Mouse (Mus musculus) cerebellum, adult 2 months (tissue): ENCODE data around the gene Schip1. TPM values are rescaled to one million over a fixed set of nuclear protein-coding genes. Genes with fewer than 3 reads are reported as not detected.

Source experiments
- DNase-seq, 2 experiments: peaks; one replicate each; pipeline ENCODE4 v3.0.0; 2021
- H3K27ac ChIP-seq: fragments of 200-500 bp; 2 replicates; pipeline ENCODE4 v1.5.1; 2012; ENCODE audit warnings: low read length, control low read depth, inconsistent platforms; ENCODE audit not compliant: insufficient read depth
- H3K27me3 ChIP-seq: fragments of 200-500 bp; 2 replicates; pipeline ENCODE4 v1.6.1; 2012; ENCODE audit warnings: inconsistent platforms, mild to moderate bottlenecking, low read length, moderate library complexity; ENCODE audit not compliant: control insufficient read depth, insufficient read depth
- H3K4me1 ChIP-seq: fragments of 200-500 bp; 2 replicates; pipeline ENCODE4 v1.6.1; 2011; ENCODE audit warnings: low read length; ENCODE audit not compliant: control insufficient read depth, insufficient read depth
- H3K4me3 ChIP-seq: fragments of 200-500 bp; replicated peaks from 2 replicates; pipeline ENCODE3; 2011; ENCODE audit warnings: mild to moderate bottlenecking, low read depth, low read length, control low read depth; ENCODE audit not compliant: insufficient read depth
- CTCF ChIP-seq: fragments of 200-500 bp; IDR thresholded peaks from 2 replicates; pipeline ENCODE4 v1.5.1; 2011; ENCODE audit warnings: low read depth, mild to moderate bottlenecking, control low read depth, low read length, moderate library complexity, borderline replicate concordance; ENCODE audit not compliant: insufficient read depth
- POLR2A ChIP-seq: fragments of 200-500 bp; IDR thresholded peaks from 2 replicates; pipeline ENCODE4 v1.6.1; 2011; ENCODE audit warnings: low read length, control low read depth, borderline replicate concordance; ENCODE audit not compliant: insufficient read depth
- WGBS: fragments of 180-500 bp; shearing (Covaris S2); methylation state at CpG from one replicate; pipeline ENCODE4 v1.1.7; 2018; 5-methylcytosine and 5-hydroxymethylcytosine counted together
- polyA plus RNA-seq: library from polyadenylated mRNA; depleted of rRNA; stranded (reverse); fragments of >200 nt; gene quantifications from 2 replicates; pipeline ENCODE4 v1.2.3, GENCODE M21; 2012

Schip1 gene
- polyA plus RNA-seq, 1 experiment: 208 TPM

DNA sequence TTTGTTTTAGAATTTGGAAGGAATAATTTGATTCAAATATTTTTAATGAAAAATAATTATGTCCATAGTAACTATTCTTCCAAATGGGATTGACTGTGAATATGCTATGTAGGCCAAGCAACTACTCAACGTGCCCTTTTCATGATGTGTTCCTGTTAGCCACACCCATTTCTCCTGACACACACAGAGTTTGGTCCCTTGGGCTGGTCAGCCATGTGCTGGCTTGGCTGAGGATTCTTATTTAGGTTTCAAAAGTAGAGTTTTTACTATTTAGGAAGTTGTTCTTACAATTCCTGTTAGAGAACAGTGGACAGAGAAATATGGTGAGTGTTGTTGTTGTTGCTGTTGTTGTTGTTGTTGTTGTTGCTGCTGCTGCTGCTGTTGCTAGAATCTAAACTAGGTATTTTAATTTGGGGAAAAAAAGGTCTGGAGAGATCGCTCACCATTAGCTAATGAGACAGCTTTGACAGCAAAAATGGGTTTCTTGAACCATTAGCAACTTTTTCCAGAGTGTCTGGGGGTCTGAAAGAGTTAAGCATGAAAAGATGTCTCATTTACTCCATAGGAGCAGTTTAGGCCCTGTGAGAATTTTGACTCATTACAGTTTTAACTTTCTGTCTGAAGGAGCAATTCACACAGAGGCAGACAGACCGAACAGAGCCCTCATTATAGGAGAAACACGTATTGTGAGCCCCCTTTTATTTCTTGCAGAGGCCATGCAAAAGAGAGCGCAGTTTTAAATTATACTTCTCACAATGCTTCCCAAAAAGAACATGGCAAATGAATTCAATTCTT, 74.4 kb downstream of the Schip1 start:
- no peak for DNase-seq
- no peaks in the 10 kb centered on the region for H3K4me1 ChIP-seq
- TF ChIP-seq POLR2A (no peak), CTCF (no peak)
- H3K27me3 ChIP-seq: no peaks in the 10 kb centered on the region
- whole genome bisulfite sequencing: 69% methylated on average over 5 of the region's 5 CpGs
- H3K4me3 ChIP-seq: no peak overlapping the region
- no peak overlapping the region for H3K27ac ChIP-seq

DNA sequence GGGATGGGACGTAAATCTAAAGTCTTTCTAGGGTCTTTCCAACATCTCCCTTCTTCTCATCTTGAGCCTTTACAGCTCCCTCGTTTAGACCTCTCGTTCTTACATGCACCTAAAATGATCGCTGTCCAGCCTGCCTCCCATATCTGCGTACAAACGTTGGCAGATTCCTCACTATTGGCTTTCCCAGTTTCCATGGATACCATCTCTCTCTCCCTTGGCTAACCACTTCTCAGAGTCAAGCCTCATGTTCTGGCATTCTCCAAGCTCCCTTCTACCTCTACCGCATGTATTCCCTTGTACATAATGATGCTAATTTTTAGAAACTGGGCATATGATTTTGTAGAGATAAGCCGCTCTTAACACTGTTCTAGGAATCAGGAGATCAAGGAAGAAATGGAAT, 86.1 kb downstream of the Schip1 start:
- no peaks in the 10 kb centered on the region for H3K4me1 ChIP-seq
- 46% methylated on average over 8 of the region's 8 CpGs for WGBS

DNA sequence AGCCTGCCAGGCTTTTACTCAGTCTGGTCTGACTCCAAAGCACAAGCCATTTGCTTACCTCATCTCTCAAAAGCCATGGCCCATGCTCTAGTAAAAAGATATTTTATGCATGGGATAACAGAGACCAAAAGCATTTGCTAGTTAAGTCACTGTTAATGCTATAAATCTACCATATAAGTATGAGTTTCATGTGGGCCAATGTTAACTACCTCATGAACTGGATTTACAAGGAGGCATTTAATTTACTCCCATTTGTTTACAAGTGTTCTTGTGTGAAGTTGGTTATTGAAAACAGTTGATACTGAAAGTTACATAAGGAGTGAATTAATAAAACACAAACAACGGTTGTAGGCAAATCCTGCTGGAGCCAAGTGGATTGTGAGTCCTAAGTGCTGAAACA, 95.6 kb downstream of the Schip1 start:
- Histone ChIP-seq H3K4me1 (no peaks in the 10 kb centered on the region), H3K27me3 (no peaks in the 10 kb centered on the region), H3K27ac (no peak overlapping the region), H3K4me3 (no peak overlapping the region)
- TF ChIP-seq CTCF (no peak), POLR2A (no peak)
- WGBS: 89% methylated on average over 1 of the region's 1 CpGs
- no peak for DNase-seq

More for the DNA sequence above, 86.1 kb downstream of the Schip1 start:
- TF ChIP-seq CTCF (no peak), POLR2A (no peak)
- Histone ChIP-seq H3K4me3 (no peak overlapping the region), H3K27ac (no peak overlapping the region), H3K27me3 (no peaks in the 10 kb centered on the region)
- DNase-seq: no peak

DNA sequence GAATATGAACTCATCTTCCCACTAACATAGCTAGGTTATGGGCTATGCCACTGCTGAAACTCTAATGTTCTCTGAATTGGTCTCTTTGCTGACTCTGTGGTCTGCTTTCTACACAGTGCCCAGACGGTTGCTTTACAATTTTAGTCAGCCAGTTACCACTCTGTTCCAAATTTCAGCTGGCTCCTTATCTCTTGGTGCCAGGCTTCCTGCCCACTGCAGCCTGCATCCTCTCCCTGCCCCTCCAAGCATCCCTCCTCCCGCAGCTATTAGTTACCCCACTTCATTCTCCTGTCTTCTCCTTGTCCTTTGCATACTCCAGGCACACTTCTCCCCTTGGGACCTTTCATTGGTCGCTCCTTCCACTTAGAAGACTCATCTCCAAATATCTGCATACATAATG, 96.2 kb downstream of the Schip1 start:
- Histone ChIP-seq H3K4me3 (no peak overlapping the region), H3K4me1 (no peaks in the 10 kb centered on the region), H3K27me3 (no peaks in the 10 kb centered on the region), H3K27ac (no peak overlapping the region)
- WGBS: 49% methylated on average over 3 of the region's 3 CpGs
- TF ChIP-seq CTCF: no peak
- no peak for TF ChIP-seq POLR2A
- no peak for DNase-seq

DNA sequence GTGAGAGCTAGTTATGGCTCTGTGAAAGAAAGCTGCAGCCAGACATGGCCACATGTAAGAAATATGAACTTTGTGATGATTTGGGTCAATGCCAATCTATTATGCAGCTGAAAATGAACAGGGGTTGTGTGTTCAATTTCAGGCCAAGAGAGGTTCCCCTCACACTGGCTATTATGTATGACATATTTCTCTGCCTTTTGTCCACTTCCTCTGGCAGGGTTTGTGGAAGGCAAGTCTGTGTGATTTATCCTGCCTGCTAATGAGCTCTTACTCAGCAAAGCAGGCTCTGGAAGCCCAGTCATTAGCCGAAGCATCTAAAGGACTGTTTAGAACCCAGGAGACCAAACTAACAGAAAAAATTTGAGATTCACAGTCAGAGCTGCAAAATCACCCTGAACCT, 113.6 kb downstream of the Schip1 start:
- no peak for TF ChIP-seq CTCF
- no peak for TF ChIP-seq POLR2A
- DNase-seq: no peak
- Histone ChIP-seq H3K27ac (no peak overlapping the region), H3K4me3 (no peak overlapping the region), H3K27me3 (no peaks in the 10 kb centered on the region), H3K4me1 (no peaks in the 10 kb centered on the region)
- 64% methylated on average over 1 of the region's 1 CpGs for WGBS

DNA sequence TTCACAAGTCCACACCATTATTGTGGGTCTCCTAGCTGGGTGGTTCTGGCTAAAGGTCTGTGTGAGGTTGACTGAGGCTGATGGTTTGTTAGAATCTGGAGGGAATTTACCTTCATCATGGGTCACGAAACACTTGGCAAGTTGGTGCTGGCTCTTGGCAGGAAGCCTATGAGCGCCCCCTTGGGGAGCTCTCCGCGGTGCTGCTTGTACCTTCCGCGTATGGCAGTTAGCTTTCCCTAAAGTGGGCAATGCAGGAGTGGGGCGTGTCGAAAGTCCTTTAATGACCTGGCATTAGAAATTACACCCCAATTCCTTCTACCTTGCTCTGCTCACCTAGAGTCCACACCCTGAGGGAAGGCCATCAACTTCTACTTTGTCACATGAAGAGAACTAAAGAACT, 122.9 kb downstream of the Schip1 start:
- Histone ChIP-seq H3K27me3 (no peaks in the 10 kb centered on the region), H3K4me1 (no peaks in the 10 kb centered on the region), H3K27ac (no peak overlapping the region), H3K4me3 (no peak overlapping the region)
- DNase-seq: no peak
- 21% methylated on average over 8 of the region's 8 CpGs for WGBS
- TF ChIP-seq CTCF (no peak), POLR2A (no peak)

DNA sequence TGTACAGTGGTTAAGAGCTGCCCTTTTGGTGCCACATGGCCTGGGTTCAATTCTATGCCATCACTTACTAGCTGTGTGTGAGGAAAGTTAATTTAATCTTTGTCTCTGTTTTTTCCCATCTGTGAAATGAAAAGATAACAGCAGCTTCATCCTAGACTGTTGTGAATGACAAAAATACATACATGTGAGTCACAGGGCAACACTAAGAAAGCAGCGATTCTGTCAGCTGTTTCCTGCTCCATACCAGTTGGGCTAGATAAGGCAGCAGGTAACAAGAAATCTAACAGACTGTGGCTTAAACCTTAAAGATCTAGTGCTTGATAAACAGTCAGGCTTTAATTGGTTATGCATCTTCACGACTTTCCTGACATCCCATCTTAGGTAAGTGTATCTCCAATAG, 124.5 kb downstream of the Schip1 start:
- Histone ChIP-seq H3K4me3 (no peak overlapping the region), H3K27ac (no peak overlapping the region), H3K27me3 (no peaks in the 10 kb centered on the region), H3K4me1 (no peaks in the 10 kb centered on the region)
- no peak for TF ChIP-seq CTCF
- TF ChIP-seq POLR2A: no peak
- 89% methylated on average over 2 of the region's 2 CpGs for WGBS
- no peak for DNase-seq

DNA sequence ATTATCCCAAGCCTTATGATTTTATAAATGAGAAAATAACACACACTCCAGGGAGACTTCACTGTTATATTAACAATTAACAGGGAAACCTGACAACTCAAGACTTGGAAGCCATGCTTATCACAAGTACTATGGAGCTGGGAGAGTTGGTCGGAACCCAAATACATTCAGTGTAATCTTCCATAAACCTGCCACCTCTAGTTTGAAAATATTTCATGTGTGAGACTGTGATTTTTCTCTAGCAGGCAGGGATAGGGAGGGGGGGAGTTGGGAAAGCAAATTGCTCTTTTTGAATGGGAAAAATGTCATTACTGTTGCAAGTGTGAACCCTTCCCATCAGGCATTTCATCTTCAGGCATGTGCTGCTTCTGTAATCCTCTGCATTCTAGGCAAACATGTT, 132.3 kb downstream of the Schip1 start:
- DNase-seq: no peak
- Histone ChIP-seq H3K27me3 (no peaks in the 10 kb centered on the region), H3K27ac (no peak overlapping the region), H3K4me3 (no peak overlapping the region), H3K4me1 (no peaks in the 10 kb centered on the region)
- WGBS: 98% methylated on average over 1 of the region's 1 CpGs
- TF ChIP-seq CTCF: no peak
